Mouse (Mus musculus) stomach, embryonic 15.5 days (tissue): ENCODE results near the gene Zfp46. TPM values are rescaled to one million over a fixed set of nuclear protein-coding genes. Genes with fewer than 3 reads are reported as not detected.

Experiments used
- ATAC-seq: fragments of 200-750 bp; cut with Nextera tagmentation; 2 replicates; pipeline ENCODE4 v1.8.0; 2017; ENCODE audit warnings: low read depth, moderate number of reproducible peaks, moderate TSS enrichment; ENCODE audit not compliant: insufficient read depth, low FRiP score
- H3K27ac ChIP-seq: fragments of 300-500 bp; sonication (generic); 2 replicates; pipeline ENCODE4 v1.5.1; 2015; ENCODE audit warnings: mild to moderate bottlenecking, inconsistent platforms
- H3K27me3 ChIP-seq: fragments of 300-500 bp; sonication (generic); replicated peaks from 2 replicates; pipeline ENCODE4 v1.6.1; 2015; ENCODE audit warnings: inconsistent platforms
- H3K36me3 ChIP-seq: fragments of 300-500 bp; sonication (generic); 2 replicates; pipeline ENCODE4 v1.6.1; 2015; ENCODE audit warnings: inconsistent platforms
- H3K4me1 ChIP-seq: fragments of 300-500 bp; sonication (generic); 2 replicates; pipeline ENCODE4 v1.6.1; 2015; ENCODE audit warnings: inconsistent platforms
- H3K4me2 ChIP-seq: fragments of 300-500 bp; sonication (generic); 2 replicates; pipeline ENCODE4 v1.6.1; 2015; ENCODE audit warnings: mild to moderate bottlenecking, inconsistent platforms
- H3K4me3 ChIP-seq: fragments of 300-500 bp; sonication (generic); replicated peaks from 2 replicates; pipeline ENCODE4 v1.5.1; 2015; ENCODE audit warnings: inconsistent platforms
- H3K9ac ChIP-seq: fragments of 300-500 bp; sonication (generic); 2 replicates; pipeline ENCODE4 v1.6.1; 2015; ENCODE audit warnings: inconsistent platforms
- H3K9me3 ChIP-seq: fragments of 300-500 bp; sonication (generic); 2 replicates; pipeline ENCODE4 v1.6.1; 2016; ENCODE audit warnings: inconsistent platforms
- WGBS: fragments of 180-500 bp; shearing (Covaris S2); methylation state at CpG from one replicate; pipeline ENCODE4 v1.1.7; 2015; 5-methylcytosine and 5-hydroxymethylcytosine counted together
- polyA plus RNA-seq: library from polyadenylated mRNA; unstranded; fragments of >200 nt; fragmentation: Nextera tagmentation; extraction: Ambion mirVana; gene quantifications from 2 replicates; pipeline ENCODE4 v1.2.1, GENCODE M21; 2015

The Zfp46 gene
- polyA plus RNA-seq, 1 experiment from 2014 or later: 21.0 TPM

DNA sequence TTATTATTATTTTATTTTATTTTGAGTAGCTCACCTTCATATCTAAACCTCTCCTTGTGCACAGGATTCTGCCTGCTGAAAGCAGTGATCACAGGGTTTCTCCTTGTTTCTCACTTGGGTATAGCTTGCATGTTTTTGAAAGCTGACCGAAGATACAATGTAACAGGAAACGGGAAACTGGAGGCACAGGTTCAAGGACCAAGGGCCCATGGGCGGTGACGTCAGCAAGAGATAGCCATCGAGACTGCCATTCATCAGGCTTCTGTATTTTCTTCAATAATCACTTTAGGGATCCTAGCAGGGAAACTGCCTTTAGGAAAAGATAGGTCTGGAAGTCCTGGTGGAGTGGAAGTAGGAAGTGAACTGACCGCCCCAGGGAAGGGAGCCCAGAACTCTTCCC is 7.2 kb downstream of the Zfp46 start:
- no peak overlapping the region for H3K9ac ChIP-seq
- H3K27me3 ChIP-seq: no peaks in the 10 kb centered on the region
- no peak overlapping the region for H3K4me2 ChIP-seq
- no peak overlapping the region for H3K4me3 ChIP-seq
- H3K4me1 ChIP-seq: peaks cover 7% of the 10 kb centered on the region; the same call in 1 of the 2 replicates
- 90% methylated on average over 6 of the region's 6 CpGs for WGBS
- H3K9me3 ChIP-seq: no peaks in the 10 kb centered on the region
- H3K36me3 ChIP-seq: peaks cover 62% of the 10 kb centered on the region
- no peak overlapping the region for H3K27ac ChIP-seq
- ATAC-seq: no peak

DNA sequence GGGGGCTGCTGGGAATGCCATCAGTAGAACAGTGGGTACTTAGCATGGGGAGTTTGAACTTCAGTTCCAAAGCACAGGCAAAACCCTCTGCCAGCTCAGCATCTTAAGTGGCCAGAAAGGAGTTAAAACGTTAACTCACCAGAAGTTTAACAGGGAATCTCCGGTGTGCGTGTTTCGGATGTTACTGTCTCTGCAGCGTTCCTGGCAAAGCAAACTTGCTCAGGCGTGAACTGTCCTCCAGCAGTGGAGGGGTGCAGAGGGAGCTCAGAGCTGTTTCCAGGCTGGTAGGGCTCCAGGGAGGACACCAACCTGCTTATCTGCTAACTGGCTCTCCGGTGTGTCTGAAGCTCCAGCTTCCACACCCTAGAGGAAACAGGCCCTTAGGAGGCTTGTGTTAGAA is 11.5 kb downstream of the Zfp46 start:
- no peak overlapping the region for H3K4me3 ChIP-seq
- no peak overlapping the region for H3K9ac ChIP-seq
- H3K27ac ChIP-seq: no peak overlapping the region
- H3K4me2 ChIP-seq: no peak overlapping the region
- no peaks in the 10 kb centered on the region for H3K4me1 ChIP-seq
- H3K9me3 ChIP-seq: no peaks in the 10 kb centered on the region
- no peaks in the 10 kb centered on the region for H3K27me3 ChIP-seq
- peaks cover 28% of the 10 kb centered on the region for H3K36me3 ChIP-seq
- WGBS: 71% methylated on average over 7 of the region's 7 CpGs
- no peak for ATAC-seq

DNA sequence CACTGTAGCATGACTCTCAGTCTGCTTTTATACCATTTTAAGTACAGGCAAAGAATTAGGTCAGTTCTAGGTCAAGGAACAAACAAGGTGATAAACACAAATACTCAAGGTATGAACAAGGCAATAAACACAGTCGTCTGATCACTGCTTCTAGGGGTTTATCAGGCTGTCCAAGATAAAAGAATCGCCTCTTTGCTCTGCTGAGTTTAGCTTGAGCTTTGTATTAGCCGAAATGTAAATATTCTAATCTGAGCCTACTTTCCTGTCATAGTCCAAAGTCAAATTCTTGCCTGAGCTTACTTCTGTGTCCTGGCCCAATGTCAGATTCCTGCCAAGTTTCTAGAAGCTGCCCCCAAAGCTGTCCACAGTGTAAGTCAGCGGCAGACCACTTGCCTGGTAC is 18.0 kb downstream of the Zfp46 start:
- 38% methylated on average over 4 of the region's 4 CpGs for WGBS
- no peaks in the 10 kb centered on the region for H3K27me3 ChIP-seq
- no peak overlapping the region for H3K27ac ChIP-seq
- no peak overlapping the region for H3K4me3 ChIP-seq
- H3K9me3 ChIP-seq: no peaks in the 10 kb centered on the region
- no peaks in the 10 kb centered on the region for H3K36me3 ChIP-seq
- H3K4me1 ChIP-seq: no peaks in the 10 kb centered on the region
- no peak overlapping the region for H3K4me2 ChIP-seq
- H3K9ac ChIP-seq: no peak overlapping the region
- ATAC-seq: no peak

DNA sequence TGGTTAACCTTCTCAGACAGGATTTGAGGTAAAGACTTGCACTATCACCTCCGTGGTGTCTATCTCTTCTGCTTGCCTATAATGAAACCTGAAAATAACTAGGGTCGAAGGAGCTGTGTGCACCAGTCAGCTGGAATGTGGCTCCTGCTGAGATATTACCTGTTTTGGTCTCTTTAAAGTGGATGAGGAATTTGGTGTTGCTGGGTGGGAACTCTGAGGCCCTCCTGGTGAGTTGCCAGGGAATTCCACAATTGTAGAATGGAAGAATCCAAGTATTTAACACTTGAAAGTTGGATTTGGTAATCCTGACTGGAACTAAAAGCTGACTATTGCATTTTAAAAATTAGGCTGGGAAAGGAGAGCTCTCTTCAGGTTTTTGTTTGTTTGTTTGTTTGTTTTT is 19.7 kb downstream of the Zfp46 start:
- WGBS: 33% methylated on average over 2 of the region's 2 CpGs
- Histone ChIP-seq H3K36me3 (no peaks in the 10 kb centered on the region), H3K4me3 (no peak overlapping the region), H3K9ac (no peak overlapping the region), H3K4me2 (no peak overlapping the region), H3K27ac (no peak overlapping the region), H3K27me3 (no peaks in the 10 kb centered on the region), H3K9me3 (no peaks in the 10 kb centered on the region), H3K4me1 (0 out of 2 replicates have a peak, but pooled peaks cover 2% of the 10 kb centered on the region)
- no peak for ATAC-seq

DNA sequence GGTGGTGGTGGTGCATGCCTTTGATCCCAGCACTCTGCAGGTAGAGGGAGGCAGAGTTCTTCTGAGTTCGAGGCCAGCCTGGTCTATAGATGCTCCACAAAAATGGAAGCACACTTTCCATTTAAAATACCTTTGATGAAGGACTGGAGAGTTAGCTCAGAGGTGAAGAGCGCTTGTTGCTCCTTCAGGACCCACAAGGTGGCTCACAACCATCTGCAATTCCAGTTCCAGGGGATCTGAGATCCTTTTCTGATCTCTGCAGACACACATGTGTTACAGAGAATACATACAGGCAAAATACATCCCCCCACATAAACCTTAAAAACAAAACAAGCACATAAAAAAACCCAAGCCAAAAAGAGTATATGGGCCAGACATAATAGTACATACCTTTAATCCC is 23.9 kb downstream of the Zfp46 start:
- no peaks in the 10 kb centered on the region for H3K27me3 ChIP-seq
- H3K27ac ChIP-seq: no peak overlapping the region
- no peak overlapping the region for H3K9ac ChIP-seq
- H3K4me2 ChIP-seq: no peak overlapping the region
- 55% methylated on average over 2 of the region's 2 CpGs for WGBS
- no peak overlapping the region for H3K4me3 ChIP-seq
- peaks cover 14% of the 10 kb centered on the region for H3K4me1 ChIP-seq
- H3K9me3 ChIP-seq: no peaks in the 10 kb centered on the region
- no peaks in the 10 kb centered on the region for H3K36me3 ChIP-seq
- ATAC-seq: no peak

DNA sequence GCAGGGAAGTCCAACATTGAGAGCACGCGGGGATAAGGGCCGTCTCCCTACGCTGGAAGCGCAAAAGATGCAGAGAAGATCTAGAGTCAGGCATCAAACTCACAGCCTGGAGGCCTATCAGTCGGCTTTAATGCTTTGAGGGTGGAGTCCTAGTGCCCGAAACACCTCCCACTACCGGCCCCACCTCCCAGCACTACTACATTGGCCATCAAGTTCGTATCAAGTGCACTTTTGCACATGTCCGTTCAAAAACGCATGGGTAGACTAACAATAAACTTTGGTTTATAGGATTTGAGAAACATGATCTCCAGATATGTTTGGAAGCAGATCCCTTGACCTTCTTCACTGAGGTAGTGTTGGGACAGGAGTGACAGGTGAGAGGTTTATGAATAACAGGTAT is 25.3 kb downstream of the Zfp46 start:
- no peaks in the 10 kb centered on the region for H3K36me3 ChIP-seq
- 0 out of 2 replicates have a peak, but pooled peaks have one; percentile 36 for ATAC-seq
- 2% methylated on average over 11 of the region's 11 CpGs for WGBS
- H3K4me2 ChIP-seq: peak overlapping the region; percentile 79
- peak overlapping the region; percentile 100 for H3K4me3 ChIP-seq
- H3K4me1 ChIP-seq: peaks cover 17% of the 10 kb centered on the region
- no peak overlapping the region for H3K9ac ChIP-seq
- H3K27ac ChIP-seq: peak overlapping the region; percentile 91
- H3K9me3 ChIP-seq: no peaks in the 10 kb centered on the region
- H3K27me3 ChIP-seq: no peaks in the 10 kb centered on the region

DNA sequence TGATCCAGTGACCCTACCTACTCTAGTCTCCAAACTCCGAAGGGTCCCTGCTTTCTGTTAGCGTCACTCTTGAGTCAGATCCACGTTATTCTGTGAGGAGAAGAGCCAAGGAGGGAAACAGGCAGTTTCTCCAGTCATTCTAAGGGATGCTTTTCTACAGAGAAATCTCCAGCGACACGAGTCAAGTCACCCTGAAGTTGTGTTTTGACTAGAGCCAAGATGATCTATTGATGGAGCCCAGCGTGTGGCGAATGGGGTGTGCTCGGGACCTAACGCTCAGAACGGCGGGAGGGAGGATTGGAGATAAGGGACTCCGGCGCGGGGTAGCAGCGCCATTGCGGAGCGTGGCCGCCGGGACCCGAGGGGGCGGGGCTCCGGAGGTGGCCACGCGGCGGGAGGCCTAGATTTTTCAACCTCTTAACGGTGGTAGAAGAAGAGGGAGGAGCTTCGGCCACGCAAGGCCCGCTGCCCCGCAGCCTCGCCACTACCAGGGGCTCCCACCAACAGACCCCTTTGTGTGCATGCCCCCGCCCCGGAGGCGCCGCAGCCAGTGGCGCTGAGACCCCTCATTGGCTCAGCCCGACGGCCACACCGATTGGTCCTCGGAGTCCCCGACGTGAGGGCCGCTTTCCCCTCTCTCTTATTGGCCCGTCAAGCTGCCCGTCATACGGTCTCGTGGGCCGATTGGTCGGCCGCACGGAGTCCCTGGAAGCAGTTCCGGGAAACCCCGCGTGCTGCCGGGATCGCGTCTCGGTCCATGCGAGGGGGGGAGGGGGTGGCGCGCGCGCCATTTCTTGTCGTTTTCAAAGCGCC is 26.0 kb downstream of the Zfp46 start, which contains the start of gene Hnrnpr:
Gene Hnrnpr, plus strand, starts transcription at position 714 of the 813 bp plus-strand sequence.
- H3K36me3 ChIP-seq: no peaks in the 10 kb centered on the region
- H3K27ac ChIP-seq: peak within 1 kb of the TSS; percentile 96
- peak within 1 kb of the TSS; percentile 99 for H3K9ac ChIP-seq
- no peaks in the 10 kb centered on the region for H3K27me3 ChIP-seq
- WGBS: under 1% methylated on average over 64 of the region's 65 CpGs
- H3K4me1 ChIP-seq: peaks cover 19% of the 10 kb centered on the region
- ATAC-seq: peak; percentile 98
- peak within 1 kb of the TSS; percentile 79 for H3K4me2 ChIP-seq
- H3K4me3 ChIP-seq: peak within 1 kb of the TSS; percentile 100
- H3K9me3 ChIP-seq: no peaks in the 10 kb centered on the region

DNA sequence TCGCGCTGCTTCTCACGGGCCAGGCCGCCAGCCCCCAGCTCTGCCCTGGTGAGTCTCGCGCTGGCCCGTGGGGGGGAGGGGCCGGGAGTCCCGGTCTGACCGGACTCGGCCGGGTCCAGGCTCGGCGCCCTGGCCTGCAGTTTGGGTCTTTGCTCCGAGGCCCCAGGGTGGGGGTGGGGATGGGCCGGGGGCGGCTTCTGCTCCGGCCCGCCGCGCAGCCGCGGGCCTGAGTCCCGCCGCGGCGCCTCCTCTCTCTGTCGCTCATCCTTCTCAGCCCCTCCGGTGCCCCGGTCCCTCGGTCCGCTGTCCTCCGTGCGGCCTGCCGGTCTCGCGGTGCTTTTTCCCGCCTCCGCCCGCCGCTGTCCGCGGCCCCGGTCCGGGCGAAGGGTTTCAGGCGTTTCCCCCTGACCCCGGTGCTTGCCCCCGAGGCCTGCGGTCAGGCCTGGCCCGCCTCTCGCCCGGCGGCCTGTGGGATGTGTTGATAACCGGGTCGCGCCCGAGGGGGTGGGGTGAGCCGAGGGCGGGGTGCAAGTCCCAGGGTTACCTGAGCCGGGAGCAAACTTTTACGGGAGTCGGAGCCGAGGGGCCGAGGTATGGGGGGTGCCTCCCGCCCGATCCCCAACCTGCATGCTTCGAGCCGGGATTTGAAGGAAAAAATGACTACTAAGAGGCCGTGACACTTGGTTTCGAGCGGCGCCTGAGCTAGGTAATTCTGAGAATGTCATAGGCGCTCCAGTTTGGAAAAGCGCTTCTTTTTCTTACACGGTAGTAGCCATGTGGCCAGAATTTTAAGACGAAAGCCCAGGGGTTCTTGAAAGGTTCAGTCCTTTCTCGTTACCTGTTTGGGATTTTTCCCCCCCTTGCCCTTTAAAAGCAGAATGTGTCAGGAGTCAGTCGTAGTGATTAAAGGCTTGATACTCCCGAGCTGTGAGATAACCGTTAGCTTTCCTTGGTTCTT is 26.8 kb downstream of the Zfp46 start:
- H3K36me3 ChIP-seq: no peaks in the 10 kb centered on the region
- WGBS: under 1% methylated on average over 75 of the region's 81 CpGs
- peak; percentile 55 for ATAC-seq
- no peaks in the 10 kb centered on the region for H3K27me3 ChIP-seq
- H3K4me3 ChIP-seq: peak overlapping the region; percentile 100
- H3K9ac ChIP-seq: peak overlapping the region; percentile 99
- H3K4me1 ChIP-seq: peaks cover 19% of the 10 kb centered on the region
- H3K27ac ChIP-seq: peak overlapping the region; percentile 96
- no peaks in the 10 kb centered on the region for H3K9me3 ChIP-seq
- H3K4me2 ChIP-seq: peak overlapping the region; percentile 79

DNA sequence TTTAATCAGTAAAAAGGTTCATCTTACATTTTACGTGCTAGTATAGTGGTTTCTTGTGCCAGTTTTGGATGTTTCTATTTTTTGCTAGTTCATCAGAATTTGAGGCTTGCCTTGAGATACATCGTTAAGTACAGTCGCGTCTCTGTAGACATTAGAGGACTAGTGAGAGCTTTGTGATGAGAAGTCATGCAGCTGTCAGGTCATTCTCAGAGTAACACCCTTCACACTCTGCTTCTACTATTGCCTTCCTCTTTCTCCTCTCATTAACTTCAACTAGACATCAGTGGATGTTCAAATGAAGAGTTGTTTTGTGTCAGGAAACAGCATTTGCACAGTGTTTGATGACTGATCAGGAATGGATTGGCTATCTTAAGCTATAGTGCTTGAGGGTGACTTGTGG is 28.1 kb downstream of the Zfp46 start:
- H3K4me3 ChIP-seq: peak overlapping the region; percentile 100
- H3K36me3 ChIP-seq: no peaks in the 10 kb centered on the region
- WGBS: 7% methylated on average over 4 of the region's 4 CpGs
- no peak overlapping the region for H3K27ac ChIP-seq
- no peaks in the 10 kb centered on the region for H3K27me3 ChIP-seq
- no peak overlapping the region for H3K9ac ChIP-seq
- H3K4me2 ChIP-seq: peak overlapping the region; percentile 79
- H3K4me1 ChIP-seq: peaks cover 19% of the 10 kb centered on the region
- H3K9me3 ChIP-seq: no peaks in the 10 kb centered on the region
- ATAC-seq: no peak

DNA sequence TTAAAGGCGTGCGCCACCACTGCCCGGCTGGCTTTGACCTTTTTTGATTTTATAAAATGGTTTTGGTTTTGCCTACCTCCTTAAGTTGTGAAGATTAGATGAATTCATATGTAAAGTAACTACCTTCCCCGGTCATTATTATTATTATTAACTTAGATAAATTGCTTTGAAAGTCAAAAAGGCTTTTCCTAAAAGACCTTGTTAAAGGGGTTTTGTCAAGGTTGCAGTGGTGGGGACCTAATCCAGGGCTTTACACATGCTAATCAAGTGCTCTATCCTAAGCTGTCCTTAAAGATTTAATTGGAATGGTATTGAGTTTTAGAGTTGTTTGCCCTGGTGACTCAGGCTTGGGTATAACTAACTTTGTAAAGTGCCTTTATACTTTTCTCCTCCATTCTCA is 33.2 kb downstream of the Zfp46 start:
- Histone ChIP-seq H3K27me3 (no peaks in the 10 kb centered on the region), H3K4me3 (no peak overlapping the region), H3K27ac (no peak overlapping the region), H3K9me3 (no peaks in the 10 kb centered on the region), H3K4me1 (peaks cover 9% of the 10 kb centered on the region), H3K9ac (no peak overlapping the region), H3K36me3 (peaks cover 14% of the 10 kb centered on the region; the same call in 1 of the 2 replicates), H3K4me2 (no peak overlapping the region)
- 93% methylated on average over 4 of the region's 4 CpGs for WGBS
- ATAC-seq: no peak

DNA sequence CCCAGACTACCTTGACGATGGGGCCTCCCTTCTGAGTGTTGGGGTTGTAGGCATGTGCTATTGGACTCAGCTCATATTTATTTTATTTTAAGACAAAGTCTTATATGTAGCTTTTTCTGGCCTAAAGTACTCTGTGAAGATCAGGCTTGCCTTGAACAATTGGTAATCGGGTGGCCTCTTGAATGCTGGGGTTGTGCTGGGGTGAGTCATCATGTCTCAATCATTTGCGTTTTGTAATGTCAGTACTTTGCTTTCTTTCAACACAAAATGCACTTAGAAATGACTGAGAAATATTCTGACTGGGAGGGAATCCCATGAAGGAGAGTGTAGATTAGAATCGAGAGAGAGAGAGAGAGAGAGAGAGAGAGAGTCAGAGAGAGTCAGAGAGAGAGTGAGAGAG is 35.5 kb downstream of the Zfp46 start:
- H3K9me3 ChIP-seq: no peaks in the 10 kb centered on the region
- no peak overlapping the region for H3K27ac ChIP-seq
- H3K4me3 ChIP-seq: no peak overlapping the region
- H3K4me2 ChIP-seq: no peak overlapping the region
- WGBS: 66% methylated on average over 4 of the region's 4 CpGs
- H3K9ac ChIP-seq: no peak overlapping the region
- no peak for ATAC-seq
- 0 out of 2 replicates have a peak, but pooled peaks cover 2% of the 10 kb centered on the region for H3K4me1 ChIP-seq
- no peaks in the 10 kb centered on the region for H3K27me3 ChIP-seq
- H3K36me3 ChIP-seq: peaks cover 26% of the 10 kb centered on the region; the same call in 1 of the 2 replicates

DNA sequence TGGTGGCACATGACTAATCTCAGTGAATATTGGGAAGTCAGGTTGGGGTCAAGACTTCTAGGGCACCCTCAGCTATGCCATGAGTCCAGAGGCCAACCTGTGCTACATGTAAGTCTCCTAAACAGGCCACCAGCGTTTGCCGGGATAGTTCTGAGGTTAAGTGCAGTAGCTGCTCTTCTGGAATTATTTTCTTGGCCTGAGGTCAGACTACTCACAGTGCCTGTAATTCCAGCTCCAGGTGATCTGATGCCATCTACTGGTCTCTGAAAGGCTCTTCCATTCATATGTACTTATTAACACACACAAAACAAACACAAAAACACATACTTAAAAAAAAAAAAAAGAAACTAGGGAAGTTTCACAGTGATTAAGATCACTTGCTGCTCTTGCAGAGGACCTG is 39.7 kb downstream of the Zfp46 start:
- no peak for ATAC-seq
- Histone ChIP-seq H3K27me3 (no peaks in the 10 kb centered on the region), H3K9ac (no peak overlapping the region), H3K4me1 (no peaks in the 10 kb centered on the region), H3K4me2 (no peak overlapping the region), H3K4me3 (no peak overlapping the region), H3K36me3 (peaks cover 31% of the 10 kb centered on the region), H3K27ac (no peak overlapping the region), H3K9me3 (no peaks in the 10 kb centered on the region)
- WGBS: 42% methylated on average over 2 of the region's 2 CpGs
